Mouse (Mus musculus) granulocyte monocyte progenitor cell, adult 5-6 weeks (primary cell): Measurements from ENCODE around the gene Ranbp10. TPM values are rescaled to one million over a fixed set of nuclear protein-coding genes. Genes with fewer than 3 reads are reported as not detected.

ENCODE experiments used
- ATAC-seq: replicated peaks from 2 replicates; pipeline ENCODE4 v1.8.0; 2016; ENCODE audit warnings: mild to moderate bottlenecking, moderate TSS enrichment, inconsistent platforms; ENCODE audit not compliant: poor library complexity, severe bottlenecking
- total RNA-seq, 2 experiments: library from RNA; stranded (forward) in 1 of 2; stranded (reverse) in 1 of 2; fragments of 200-712, 200-1000 nt in 1 of 2; fragments of >200 nt in 1 of 2; fragmentation: Nextera tagmentation in 1 of 2; gene quantifications; 2 replicates each; pipeline ENCODE4 v1.2.3; 2014 to 2017

Gene Ranbp10
- 12.9 and 16.7 TPM in 2 replicates for total RNA-seq (2014; fragmentation: Nextera tagmentation)
- total RNA-seq (2017), result 7.2 and 8.3 TPM in 2 replicates

DNA sequence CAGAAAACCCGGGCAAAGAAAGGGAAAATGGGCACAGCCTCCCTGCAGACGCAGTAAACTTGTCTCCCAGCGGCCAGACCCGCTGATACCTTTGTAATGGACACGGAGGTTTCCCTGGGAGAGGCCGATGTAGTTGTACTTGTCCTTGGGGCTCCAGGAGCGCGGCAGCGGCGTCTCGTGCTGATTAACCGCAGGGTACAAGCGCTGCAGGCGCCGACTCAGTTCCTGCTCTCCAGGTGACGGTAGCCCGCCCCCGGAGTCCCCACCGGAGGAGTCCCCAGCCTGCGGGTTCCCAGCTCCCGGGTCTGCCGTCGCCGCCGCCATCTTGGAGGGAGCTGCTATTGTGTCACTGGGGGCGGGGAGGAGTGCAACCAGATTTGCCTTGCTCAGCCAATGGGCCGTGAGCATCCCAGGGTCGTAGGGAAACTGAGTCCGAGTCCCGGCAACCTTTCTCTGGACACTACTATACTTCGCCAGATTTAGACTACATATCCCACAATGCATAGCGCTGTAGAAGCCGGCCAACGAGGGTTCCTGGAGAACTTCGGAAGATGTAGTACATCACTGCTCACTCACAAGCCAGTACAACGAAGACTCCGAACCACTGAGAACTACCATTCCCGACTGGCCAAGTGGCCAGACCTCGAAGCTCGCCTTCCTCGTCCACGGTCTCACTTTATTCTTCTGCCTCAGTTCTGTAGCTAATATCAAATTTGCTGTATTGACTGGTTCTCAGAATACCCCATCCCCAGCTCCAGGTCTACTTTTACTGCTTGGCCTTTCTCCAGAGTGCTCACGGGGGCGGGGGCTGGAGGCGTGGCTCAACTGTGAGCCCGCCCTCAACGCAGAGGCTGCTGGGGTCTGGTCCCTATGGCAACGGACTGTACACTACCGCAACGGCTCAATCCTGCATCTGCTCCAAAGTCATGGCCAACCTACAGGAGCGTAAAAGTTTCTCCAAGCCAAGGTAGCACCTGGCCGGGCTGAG, at the start of gene Ranbp10, which contains the start of gene Tsnaxip1:
TSS of gene Ranbp10 (minus strand) at position 490 of the 988 bp plus-strand sequence.
TSS of gene Tsnaxip1 (plus strand) at position 871 of the 988 bp plus-strand sequence.
- ATAC-seq, result peak; percentile 93

DNA sequence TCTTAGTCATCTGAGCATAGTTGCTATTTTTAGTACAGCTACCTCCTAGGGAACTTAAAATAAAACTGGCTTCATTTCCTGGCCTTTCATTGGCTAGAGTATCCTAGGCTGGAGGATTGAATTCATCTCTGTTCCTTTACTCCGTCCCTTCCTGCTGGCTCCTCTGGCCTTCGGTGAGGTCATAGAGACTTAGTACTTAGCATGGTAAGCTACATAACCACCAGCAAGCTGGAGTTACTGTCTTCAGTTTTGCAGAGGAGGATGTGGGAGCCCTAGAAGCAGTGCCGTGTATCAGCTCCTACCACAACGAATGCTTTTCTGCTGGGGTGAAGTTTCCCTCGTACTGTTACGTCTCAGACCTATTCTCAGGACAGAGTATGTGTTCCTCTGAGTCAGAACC, 47.2 kb upstream of the Ranbp10 start:
- ATAC-seq, result no peak

DNA sequence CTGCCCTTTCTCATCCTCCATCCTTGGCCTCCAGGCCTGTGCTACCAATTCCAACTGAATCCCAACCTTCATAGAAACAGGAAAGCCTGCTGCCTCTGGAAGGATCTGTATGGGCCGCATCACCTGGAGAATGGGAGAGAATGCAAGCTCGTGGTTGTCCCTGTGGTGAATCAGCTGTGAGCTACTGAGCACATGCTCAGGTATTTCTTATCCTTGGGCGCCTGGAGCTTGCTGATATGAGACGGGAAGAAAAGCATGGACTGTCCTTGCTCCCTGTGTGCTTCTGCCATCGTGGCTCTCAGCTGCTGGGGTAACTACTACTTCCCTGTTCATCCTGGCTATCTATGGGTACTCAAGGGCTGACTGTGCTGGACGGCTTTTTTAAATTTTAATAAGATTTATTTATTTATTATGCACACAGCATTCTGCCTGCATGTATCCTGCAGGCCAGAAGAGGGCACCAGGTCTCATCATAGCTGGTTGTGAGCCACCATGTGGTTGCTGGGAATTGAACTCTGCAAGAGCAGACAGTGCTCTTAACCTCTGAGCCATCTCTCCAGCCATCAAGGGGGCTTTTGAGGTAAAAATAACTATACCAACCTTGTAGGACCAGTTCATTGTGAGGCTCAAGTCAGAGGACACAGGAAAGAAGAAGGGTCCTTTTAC, 39.3 kb upstream of the Ranbp10 start:
- ATAC-seq, result no peak

DNA sequence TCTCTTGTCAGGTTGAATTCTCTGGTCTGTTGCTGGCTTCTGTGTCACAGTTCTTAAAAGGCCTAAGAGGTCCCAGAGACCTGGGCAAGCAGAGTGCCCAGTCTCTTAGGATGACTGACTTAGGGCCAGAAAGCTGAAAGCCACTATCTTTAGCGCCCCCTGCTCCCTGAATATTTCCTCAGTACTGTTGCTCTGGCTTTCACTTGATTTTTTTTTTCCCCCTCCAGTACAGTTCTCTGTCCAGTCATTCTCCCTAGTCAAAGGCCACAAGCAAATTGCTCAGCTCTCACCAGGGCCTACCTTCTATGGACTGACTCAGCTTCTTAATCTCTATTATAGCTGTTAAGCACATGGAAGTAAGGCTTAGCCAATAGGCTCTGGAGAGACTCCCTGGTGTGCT, 34.8 kb upstream of the Ranbp10 start:
- ATAC-seq, result no peak

DNA sequence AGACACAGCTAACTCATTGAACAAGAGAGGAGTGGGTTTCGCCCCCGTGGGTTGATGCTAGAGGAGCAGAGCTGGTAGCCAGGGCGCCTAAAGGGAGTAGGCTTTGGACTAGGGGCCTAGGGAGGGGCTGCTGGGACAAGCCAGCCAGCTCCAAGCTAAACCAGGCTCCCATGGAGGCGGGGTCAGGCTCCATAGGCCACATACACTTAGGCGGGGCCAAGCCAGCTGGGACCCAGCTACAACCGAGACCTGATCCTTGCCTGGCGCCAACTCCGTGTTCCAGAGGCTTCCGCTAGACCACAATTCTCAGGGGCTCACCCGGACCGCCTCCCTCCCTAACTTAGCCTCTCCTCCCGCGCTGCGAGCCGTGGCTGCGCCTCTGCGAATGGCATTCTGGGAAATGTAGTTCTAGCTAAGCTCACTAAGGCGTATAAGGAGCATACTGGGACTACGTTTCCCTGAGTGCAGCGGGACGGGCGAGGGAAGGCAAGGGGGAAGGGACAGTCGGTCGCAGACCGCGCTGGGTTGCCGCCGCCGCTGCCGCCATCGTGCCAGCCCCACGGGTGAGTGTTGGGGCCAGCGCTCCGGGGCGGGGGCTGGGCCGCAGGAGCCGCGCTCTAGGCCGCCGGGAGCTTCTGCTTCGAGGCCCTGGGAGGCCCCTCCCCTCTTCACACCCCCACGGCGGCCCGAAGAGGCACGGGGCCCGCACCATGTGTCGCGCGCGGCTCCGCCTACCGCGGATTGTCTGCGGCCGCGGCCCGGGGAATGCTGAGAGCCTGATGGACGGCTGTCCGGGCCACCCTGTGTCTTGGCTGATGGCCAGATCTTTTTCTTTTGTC, 33.2 kb upstream of the Ranbp10 start, which contains the start of gene Nutf2:
TSS of gene Nutf2 (plus strand) at position 438 of the 839 bp plus-strand sequence.
- ATAC-seq, result peak; percentile 85

DNA sequence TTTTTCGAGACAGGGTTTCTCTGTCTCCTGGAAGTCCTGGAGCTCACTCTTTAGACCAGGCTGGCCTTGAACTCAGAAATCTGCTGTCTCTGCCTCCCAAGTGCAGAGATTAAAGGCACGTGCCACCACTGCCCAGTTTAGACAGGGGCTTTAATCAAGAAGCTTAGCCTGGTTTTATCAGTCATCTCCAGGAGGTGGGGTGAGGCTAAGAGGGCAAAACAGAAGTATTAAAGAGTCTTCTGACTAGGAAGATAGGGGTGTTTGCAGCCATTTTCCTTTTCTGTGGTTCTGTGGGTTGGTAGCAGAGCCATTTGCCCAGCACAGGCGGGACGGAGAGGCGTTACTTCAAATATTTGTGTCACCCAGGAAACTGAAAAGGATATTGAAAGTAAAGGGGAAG, 32.2 kb upstream of the Ranbp10 start:
- ATAC-seq, result no peak

DNA sequence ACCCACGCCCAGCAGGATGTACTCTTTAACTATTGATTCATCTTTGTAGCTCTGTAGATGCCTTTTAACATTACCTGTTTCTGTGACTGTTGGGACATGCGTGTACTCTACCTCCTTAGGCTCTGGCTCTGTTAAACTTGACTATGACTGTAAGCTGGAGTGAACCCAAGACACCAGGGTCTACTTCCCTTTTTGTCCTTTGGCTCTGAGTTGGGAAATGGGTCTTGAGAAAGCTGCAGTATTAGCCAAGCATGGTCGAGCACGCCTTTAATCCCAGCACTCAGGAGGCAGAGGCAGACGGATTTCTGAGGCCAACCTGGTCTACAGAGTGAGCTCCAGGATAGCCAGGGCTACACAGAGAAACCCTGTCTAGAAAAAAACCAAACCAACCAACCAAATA, 31.3 kb upstream of the Ranbp10 start:
- peak; percentile 48 for ATAC-seq

DNA sequence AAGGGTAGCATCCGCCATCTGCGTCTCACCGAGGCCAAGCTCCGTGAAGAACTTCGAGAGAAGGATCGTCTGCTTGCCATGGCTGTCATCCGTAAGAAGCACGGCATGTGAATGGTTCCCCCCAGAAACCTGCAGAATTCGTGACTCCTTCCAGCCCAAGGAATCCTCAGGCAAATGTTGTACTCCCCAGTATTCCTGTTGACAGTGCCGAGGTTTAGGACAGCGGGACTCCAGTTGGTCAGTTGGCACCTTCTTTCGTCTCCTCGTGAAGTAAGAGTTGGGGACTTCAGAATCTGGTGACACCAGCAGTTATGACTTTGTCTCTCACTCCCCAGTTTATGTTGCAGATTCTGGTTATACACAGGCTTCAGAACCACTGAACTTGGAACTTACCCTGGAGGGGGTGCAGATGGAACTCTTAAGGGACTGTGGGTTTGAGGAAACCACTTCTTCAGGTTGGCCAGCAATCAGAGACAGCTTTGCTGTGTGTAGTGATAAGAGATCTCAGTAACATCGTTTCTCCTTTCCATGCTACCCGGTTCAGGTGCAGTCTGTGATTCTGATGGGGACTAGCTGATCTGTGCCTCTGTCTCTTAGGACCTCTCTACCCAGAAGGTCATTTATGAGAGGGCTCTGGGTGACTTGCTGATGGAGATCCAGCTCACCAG, 29.2 kb upstream of the Ranbp10 start:
- ATAC-seq, result no peak

DNA sequence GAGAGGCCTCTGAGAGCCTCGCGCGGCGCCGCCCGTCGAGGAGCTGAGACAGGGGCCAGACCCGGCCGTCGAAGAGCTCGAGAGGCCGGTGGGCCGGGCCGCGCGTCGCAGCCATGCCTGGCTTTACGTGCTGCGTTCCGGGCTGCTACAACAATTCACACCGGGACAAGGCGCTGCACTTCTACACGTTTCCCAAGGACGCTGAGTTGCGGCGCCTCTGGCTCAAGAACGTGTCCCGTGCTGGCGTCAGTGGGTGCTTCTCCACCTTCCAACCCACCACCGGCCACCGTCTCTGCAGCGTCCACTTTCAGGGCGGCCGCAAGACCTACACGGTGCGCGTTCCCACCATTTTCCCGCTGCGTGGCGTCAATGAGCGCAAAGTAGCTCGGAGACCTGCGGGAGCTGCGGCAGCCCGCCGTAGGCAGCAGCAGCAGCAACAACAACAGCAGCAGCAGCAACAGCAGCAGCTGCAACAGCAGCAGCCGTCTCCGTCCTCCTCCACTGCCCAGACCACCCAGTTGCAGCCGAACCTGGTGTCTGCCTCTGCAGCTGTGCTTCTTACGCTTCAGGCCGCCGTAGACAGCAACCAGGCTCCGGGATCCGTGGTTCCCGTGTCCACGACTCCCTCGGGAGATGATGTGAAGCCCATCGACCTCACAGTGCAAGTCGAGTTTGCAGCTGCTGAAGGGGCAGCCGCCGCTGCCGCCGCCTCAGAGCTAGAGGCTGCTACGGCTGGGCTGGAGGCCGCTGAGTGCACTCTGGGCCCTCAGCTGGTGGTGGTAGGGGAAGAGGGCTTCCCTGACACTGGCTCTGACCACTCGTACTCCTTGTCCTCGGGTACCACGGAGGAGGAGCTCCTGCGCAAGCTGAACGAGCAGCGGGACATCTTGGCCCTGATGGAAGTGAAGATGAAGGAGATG, 28.4 kb upstream of the Ranbp10 start:
- ATAC-seq, result no peak

DNA sequence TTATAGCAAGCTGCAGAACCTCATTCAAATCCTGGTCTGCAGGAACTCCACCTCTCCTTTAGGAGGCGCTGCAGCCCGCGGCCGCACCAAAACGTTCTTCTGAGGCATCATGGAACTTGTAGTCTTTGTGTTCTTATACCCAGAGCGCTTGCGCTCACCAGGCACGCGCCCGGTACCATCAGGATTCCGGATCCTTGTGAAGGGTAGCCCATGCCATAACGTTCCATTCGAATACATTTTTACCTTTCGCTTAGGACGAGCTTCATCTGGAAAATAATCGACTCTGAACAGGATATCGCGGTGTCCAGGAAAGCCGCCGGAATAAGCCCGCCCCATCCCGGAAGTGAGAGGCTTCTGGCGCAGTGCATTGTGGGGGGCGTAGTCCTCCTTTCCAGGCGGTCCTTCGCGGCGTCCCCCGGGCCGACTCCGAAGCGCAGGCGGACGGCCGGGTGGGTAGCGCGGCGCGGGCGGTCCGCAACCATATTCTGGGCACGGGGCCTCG, 27.6 kb upstream of the Ranbp10 start, which contains the start of gene Thap11:
TSS of gene Thap11 (plus strand) at position 418 of the 502 bp plus-strand sequence.
- peak; percentile 61 for ATAC-seq

DNA sequence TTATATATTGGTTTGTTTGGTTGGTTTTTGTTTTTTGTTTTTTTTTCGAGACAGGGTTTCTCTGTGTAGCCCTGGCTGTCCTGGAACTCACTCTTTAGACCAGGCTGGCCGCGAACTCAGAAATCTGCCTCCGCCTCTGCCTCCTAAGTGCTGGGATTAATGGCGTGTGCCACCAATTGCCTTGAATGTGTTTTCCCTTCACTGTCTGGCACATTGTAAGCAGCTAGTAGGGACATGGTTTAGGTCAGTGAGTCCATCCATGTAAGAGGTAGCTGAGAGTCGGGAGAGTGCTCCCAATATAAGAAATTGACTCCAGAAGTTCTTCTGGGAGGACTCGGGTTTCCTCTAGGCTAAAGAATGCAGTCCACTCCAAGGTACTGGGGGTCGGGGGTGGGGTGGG, 27.2 kb upstream of the Ranbp10 start:
- ATAC-seq, result no peak

DNA sequence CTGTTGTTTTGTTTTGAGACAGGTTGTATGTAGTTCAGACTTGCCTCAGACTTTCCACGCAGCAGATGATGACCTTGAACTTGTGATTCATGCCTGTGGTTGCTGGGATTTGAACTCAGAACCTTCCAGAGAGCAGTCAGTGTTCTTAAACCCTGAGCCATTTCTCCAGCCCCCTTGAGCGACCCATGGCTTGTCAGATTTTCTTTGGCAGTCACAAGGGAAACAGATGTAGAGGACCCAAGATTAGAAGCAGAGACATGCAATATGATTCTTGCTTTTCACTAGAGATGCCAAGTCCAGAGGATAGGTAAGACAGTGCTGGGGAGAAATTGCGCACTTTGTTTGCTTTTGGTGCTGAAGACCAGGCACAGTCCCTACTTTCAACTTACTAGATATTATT, 26.0 kb upstream of the Ranbp10 start, which contains the start of gene Cenpt:
TSS of gene Cenpt (minus strand) at position 101 of the 400 bp plus-strand sequence.
- ATAC-seq, result no peak

DNA sequence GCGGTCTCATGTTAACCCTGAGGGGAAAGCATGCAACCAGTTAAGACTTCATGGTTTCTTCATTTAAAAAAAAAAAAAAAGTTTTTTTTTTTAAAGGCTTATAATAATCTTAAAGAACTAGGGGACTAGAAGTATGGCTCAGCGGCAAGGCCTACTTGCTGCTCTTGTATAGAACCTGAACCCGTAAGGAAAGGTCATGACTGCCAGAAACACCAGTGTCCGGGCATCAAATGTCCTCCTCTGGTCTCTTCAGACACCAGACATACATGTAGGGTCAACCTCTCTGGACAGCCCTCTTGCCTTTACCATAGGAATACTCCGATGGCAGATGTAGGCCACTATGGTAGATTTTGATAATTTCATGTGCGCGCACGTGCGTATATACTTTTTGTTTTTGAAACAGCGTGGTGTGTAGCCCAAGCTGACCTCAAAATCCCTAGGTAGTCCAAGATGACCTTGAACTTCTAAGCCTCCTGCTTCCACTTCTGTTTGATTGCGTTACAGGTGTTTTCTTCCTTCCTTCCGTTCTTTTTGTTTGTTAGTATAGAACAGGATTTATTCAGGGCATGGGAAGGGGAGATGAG, 25.1 kb upstream of the Ranbp10 start:
- ATAC-seq, result no peak

DNA sequence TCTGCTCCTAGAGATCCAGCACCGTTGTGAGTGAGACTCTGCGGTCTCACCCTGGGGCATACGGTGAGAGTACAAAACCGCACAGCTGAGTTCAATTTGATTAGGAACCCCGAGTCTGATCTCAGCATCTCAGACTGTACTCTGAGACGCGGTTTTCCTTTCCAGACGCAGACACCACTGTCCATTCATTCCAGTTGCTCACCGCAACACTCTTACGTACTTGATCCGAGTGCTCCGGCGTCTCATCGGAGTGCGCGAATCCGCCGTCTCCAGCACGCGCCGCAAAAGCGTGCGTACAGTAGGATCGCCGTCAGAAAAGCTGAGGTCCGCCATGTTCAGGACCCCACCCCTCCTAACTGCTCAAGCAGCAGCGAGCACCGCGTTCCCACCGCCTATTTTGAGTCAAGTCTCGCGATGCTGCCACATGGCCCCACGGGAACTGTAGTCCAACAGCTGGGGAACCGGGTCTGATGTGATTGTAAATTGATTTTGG, 24.5 kb upstream of the Ranbp10 start:
- ATAC-seq, result peak; percentile 83

DNA sequence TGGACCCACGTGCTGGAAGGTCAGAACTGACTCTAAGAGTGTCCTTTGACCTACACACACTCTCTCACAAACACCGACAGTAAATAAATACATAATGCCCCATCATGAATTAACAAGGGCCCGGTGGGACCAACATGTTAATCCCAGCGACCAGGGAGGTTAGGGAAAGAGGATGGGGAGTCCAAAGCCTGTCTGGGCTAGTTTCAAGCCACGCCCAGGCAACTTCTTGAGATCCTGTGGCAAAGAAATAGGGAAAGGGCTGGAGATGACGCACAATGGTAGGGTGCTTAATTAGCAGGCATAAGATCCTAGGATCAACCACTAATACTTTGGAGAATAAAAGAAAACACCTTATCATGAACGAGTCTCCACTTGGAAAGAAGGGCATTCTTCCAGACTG, 23.5 kb upstream of the Ranbp10 start:
- ATAC-seq, result no peak

DNA sequence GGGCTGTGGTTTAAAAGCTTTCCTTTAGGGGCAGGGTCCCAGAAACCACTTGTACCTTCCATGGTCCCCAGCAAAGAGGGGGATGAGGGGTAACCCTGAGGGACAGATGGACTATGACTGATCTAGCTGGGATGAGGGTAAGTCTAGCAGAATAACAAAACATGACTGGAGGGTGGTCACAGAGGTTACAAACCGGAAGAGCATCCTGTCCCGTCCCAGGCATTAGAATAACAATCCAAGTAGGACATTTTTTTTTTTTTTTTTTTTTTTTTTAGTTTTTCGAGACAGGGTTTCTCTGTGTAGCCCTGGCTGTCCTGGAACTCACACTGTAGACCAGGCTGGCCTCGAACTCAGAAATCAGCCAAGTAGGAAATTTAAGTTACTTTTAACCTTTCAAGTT, 22.9 kb upstream of the Ranbp10 start:
- no peak for ATAC-seq

DNA sequence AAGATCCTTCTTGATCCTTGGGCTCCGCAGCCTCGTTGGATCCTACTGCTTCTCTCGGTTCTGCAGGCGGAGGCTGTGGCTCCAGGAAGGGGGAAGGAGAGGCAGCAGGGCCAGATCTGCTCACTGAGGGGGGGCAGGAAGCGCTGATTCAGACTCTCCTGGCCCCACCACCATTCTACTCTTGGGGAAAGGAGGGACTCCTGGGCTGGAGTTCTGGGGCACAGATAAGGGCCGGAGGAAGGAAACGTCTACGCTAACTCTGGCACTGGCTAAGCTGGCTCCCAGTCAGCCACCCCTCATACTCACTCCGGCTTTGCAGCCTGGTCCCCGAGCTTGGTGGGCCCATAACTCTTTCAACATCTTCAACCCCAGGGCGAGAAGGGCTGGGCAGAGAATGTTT, 19.5 kb upstream of the Ranbp10 start:
- 0 out of 2 replicates have a peak, but pooled peaks have one; percentile 17 for ATAC-seq

DNA sequence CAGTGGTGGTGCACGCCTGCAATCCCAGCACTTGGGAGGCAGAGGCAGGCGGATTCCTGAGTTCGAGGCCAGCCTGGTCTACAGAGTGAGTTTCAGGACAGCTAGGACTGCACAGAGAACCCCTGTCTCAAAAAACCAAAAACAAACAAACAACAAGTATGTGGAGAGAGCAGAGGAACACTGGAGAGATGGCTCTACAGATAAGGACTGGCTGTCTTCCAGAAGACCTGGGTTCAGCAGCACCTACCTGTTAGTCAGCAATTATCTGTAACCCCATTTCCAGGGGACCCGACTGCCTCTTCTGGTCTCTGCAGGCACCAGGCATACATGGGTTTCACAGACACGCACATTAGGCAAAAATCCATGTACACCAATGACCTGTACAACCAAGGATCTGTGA, 12.1 kb upstream of the Ranbp10 start:
- no peak for ATAC-seq
